Mouse (Mus musculus): ENCODE measurements around the gene Smad1.

- no peak for TF ChIP-seq CTCF (conservative IDR thresholded peaks at IDR 0.05; ENCODE audit: low read length)
- TF ChIP-seq POU5F1 (IDR thresholded peaks at IDR 0.05; ENCODE audit: borderline replicate concordance, low read length), result no peak
- no peak for TF ChIP-seq NANOG (IDR thresholded peaks at IDR 0.05; ENCODE audit: borderline replicate concordance, low read length)
These were observed 39.0 kb downstream of the Smad1 start for GRCm38 (mm10) chr8:79360302-79360701.

All from E14TG2a.4 (cell line).